Mouse (Mus musculus) 416B (cell line): ENCODE data around the gene Cwh43.

Source experiments
- DNase-seq: peaks from one replicate; pipeline ENCODE4 v3.0.0; 2011; ENCODE audit warnings: low read depth

The Cwh43 gene

DNA sequence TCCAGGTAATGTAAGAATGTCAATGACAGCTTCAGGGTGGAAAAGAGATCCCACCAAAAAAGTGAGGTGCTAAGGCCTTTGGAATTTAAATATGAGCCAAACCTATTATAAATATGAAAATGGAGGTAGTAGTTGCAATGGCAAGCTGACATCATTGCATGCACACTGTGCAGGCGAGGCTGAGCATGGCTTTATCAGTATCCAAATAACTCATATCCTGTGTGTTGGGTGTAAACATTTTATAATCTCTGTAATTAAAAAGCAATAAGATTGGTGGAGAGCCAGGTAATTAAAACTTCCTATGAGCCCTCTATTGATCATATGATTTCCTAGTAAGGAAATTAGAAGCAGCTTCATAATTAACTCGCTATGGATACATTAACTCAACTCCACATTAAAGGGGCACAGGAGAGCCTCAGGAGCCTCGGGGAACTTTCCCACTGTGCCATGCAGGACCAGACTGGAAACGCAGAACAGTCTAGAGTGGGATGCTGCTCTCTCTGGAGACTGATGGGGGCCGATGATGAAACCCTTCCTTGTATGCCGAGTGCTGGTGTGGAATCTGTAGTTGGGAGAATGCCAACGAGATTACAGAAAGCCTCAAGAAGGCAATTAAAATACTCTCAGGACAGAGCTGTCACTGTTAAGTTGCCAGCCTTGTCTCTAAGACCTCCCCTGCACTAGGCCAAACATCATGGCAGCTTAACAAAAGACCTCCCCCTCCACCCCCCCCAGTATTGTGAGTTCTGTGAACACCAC, 5.9 kb upstream of the Cwh43 start:
- no peak for DNase-seq

DNA sequence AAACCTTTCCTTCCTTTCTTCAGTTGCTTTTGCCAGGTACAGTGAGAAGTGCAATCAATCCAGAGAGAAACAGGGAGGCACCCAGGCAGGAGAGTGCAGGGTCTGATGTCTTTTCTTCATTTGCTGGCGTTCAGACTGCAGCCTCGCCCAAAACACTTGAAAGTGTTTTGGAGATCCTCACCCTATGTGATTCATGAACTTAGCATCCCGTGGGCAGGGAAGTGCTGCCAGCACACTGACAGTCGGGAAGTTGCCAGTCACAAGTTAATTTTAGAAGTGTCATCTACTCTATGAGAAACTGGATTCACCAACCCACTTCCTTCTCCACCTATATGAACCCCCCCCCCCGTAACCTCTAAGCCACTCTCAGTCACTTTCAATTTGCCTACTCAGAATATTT, 4.5 kb upstream of the Cwh43 start:
- DNase-seq = peak; percentile 44

DNA sequence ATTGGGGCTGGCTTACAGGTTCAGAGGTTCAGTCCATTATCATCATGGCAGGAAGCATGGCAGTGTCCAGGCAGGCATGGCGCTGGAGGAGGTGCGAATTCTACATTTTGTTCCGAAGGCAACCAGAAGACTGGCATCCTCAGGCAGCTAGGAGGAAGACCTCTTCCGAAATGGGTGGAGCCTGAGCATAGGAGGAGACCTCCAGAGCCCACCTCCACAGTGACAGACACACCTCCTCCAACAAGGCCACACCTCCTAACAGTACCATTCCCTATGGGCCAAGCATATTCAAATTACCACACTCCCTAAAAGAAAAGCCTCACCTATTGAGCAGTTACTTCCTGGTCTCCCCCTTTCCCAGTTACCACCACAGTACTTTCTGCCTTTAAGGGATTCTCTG, 3.0 kb upstream of the Cwh43 start:
- no peak for DNase-seq

DNA sequence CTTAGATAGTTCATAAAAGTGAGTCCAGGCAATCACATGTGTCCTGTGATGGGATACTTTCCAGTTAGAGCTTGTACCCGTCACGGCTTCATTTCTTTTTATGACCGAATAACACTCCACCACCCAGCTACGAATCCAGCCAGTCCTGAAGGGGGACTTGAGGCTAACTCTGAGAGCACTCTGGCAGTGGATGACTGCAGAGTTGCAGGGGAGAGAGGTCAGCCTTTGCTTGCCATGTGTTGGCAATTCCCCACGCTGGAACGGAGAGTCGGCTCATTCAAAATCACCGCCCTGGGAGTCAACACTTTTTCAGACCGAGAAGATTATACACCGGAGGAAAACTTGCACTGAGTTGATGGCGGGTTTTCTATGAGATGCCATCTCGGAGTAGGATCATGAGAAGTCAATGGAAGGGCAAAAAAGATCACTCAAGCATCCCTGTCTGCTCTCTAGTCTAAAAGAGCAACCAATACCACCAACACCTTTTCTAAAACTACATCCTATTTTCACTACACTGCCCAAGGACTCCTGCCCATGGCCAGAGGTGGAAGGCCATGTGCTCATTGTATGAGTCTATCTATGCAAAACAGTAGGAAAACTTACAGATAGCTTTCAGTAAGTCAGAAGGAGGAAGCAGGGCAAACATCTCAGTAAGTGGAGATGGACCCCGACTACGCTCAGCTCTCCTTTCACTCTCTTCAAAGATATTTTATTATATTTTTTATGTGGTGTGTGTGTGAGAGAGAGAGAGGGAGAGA, 2.4 kb upstream of the Cwh43 start:
- DNase-seq = no peak

DNA sequence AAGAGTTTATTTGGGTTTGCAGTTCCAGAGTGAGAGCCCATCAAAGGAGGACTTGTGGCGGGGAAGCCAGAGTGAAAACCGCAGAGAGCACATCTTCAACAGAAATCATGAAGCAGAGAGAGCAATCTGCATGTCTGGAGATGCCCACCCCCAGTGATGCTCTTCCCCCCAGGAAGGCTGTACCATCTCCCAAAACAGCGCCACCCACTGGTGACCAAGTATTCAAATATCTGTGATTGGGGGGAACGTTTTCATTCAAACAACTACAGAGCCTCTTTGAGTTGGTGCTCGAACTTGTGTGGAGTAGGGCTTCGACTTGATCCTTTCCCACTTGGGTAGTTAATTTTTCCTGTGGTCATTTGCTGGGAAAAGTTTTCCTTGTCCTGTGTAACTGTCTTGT, 1.1 kb upstream of the Cwh43 start:
- DNase-seq = no peak

DNA sequence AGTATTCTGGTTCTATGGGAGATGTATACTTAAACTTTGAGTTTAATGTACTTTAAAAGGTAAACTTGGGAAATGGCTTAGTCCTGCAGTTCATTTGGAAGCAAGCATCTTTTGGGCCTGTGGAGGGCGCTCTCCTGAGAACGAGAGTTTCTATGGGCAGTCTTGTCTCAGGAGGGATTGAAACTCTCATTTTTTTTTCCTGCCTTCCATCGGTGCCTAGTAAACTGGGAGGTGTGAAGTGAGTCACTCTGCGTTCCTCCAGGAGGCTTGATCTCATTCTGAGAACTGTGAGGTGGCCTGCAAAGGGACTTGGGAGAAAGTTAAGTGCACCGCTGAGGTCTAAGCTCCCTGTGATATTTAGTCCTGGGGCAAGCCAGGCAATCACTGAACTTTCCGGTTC, 986 bp downstream of the Cwh43 start:
- no peak for DNase-seq

DNA sequence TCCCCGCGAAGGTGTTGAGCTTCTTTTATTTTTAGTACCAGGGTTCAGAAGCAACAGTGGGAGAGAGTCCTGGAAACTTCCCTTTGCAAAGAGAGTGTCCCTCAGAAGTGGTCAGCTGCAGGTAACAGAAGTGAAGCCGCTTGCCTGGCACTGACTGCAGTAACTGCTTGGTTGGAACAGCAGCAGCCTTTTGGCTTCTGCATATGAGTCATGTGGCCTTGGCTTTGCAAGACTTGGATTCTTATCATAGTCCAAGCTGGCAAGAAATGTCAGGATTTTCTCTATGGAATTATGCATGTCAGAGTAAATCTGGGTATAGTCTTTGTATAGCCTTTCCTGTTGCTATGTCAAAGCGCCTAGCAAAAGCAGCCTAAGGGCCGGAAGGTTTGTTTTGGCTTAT, 4.1 kb downstream of the Cwh43 start:
- DNase-seq = no peak

DNA sequence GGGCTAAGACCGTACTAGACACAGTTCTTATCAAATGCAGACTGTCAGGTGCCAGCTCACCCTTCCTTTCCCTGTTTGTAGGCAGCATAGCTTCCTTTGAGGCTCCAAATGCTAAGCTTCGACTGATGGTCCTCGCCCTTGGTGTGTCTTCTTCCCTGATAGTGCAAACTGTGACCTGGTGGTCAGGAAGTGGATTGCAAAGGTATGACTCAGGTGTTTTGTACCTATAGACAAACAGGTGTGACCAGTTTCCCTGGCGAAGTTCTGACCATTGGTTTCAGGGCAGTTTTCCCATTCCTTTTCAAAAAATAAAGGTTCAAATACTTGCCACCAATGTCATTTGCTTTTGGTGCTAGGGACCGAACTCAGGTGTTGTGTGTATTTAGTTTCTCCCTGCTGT, 5.9 kb downstream of the Cwh43 start:
- no peak for DNase-seq

DNA sequence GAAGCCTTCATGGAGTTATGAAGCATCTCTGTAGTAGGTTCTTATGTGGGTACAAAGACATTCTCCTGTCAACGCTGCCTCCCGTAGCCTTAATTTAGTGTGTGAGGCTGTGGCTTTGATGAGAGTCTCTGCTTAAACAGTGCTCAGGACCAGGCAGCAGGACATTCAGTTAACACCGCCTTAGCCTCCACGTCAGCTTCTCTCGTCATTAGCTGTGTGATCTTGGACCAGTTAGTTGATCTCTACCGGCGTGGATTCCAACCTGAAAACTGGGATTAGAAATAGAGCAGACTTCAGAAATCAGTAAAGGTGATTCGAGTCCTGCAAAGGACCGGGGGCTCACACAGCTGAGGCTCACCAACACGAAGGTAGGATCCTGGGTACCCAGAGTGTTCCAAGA, 8.3 kb downstream of the Cwh43 start:
- no peak for DNase-seq

DNA sequence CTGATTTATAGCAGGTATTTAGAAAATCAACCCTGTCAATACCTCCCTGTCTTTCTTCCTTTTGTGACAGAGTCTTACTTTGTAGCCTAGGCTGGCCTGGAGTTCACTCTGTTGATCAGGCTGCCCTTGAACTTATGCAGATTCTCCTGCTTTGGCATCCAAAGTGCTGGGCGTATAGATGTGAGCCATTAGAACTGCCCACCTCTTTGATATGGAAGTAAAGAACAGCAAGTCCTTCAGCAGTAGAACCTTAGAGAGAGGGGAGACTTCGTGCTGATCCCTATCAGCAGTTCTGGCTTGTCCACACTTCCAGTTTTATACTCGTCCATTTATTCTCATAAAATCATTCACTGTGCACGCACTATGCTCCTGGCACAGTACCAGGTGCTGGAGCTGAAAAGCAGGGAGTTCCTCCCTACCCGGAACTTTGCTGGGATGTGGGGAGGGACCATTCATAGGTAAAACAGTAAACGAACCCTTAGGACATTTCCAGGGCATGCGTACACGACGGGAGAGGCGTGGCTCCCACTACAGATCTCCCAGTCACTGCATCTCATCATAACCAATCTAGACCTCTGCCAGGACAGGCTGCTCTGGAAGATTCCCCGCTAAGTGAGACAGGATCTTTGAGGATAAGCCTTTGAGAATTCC, 13.3 kb downstream of the Cwh43 start:
- no peak for DNase-seq

DNA sequence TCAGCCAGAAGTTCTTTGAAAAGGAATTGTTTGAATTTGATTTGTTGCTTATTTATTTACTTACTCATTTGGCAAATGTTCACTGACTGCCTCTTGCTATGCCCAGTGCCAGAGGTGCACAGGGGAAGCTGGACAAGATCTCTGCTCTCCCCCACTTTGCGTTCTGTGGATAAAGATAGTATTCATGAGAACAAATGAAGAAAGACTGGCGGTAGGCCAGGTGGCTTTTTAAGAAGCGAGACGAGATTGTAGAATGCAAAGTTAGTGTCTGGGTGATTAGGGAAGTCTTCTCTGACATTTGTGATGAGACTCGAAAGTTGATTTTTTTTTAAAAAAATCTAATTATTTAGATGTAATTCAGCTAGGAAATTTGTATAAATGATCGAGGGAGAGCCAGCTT, 20.9 kb downstream of the Cwh43 start:
- no peak for DNase-seq

DNA sequence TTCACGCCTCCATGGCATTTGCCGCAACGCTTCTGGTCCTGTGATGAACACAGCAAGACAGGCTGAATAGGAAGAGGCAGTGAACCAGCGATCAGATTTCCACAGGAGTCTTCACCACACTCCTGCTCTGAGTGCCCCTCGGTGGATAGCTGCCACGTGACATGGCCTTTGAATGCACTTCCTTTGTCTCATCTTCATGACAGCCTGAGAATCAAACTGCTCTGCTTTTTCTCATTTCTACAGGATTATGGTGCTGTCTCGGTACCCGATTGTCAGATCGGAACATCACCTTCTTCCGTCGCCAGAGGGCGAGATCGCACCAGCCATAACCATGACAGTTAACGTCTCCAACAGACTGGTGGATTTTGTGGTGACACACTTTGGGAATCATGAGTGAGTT, 25.7 kb downstream of the Cwh43 start:
- peak; percentile 59 for DNase-seq

DNA sequence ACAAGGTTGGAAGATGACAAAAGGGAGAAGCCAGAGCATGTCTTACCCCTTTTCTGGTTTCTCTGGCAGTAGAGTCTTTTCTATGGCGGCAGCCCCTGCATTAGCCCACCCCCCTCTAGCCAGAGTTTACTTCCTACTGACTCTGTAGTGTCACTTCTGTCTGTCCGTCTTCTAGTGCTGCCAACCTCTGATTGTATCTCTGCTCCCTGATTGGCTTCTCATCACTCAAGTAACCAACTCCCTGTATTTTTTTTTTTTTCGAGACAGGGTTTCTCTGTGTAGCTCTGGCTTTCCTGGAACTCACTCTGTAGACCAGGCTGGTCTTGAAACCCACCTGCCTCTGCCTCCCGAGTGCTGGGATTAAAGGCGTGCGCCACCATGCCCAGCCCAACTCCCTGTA, 26.9 kb downstream of the Cwh43 start:
- no peak for DNase-seq

DNA sequence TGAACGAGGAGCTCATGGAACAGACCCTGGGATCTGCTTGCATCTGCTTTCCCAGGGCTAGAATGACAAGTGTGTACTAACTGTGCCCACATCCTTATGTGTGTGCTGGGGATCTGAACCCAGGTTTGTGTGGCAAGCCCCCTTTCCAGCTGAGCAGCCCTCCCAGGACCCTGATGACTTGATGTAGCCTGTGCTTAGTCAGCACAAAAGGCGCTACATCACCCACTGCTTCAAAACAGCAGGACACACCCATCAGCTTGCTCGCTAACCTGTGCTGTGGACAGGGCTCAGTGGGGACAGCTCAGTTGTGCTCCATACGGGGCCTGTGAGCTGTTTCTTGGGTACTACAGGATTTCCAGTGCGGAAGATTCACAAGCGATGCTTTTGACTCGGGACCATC, 28.9 kb downstream of the Cwh43 start:
- DNase-seq = no peak

DNA sequence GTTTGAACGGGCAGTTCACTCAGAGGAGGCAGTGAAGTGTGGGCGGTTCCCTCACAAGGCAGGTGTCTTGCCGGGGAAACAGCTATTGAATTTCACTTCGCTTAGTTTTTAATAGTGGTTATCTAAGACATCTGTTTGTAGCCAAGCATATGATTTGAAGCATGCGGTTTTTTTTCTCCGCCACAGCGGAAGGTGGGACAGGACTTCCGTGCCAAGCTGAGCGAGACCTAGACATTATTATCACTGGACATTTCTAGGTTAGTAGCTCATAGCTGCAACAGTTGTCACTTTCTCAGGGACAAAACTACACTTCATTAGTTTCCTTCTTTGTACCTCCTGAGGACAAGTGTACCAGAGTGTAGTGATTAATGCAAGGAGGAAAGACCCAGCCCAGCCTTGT, 36.3 kb downstream of the Cwh43 start:
- DNase-seq = no peak

DNA sequence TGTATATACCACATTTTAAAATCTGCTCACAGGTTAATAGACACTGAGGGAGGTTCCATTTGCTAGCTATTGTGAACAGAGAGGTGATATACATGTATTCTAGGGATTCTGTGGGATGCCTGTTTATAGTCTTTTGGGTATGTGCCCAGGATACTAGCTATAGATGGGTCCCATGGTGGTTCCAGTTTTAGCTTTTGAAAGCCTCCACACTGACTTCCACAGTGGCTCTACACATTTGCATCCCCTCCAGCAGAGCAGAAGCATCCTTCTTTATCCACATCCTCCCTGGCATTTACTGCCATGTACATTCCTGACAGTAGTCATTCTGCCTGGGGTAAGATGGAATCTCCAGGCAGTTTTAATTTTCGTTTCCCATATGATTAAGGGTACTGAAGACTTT, 44.4 kb downstream of the Cwh43 start:
- no peak for DNase-seq

DNA sequence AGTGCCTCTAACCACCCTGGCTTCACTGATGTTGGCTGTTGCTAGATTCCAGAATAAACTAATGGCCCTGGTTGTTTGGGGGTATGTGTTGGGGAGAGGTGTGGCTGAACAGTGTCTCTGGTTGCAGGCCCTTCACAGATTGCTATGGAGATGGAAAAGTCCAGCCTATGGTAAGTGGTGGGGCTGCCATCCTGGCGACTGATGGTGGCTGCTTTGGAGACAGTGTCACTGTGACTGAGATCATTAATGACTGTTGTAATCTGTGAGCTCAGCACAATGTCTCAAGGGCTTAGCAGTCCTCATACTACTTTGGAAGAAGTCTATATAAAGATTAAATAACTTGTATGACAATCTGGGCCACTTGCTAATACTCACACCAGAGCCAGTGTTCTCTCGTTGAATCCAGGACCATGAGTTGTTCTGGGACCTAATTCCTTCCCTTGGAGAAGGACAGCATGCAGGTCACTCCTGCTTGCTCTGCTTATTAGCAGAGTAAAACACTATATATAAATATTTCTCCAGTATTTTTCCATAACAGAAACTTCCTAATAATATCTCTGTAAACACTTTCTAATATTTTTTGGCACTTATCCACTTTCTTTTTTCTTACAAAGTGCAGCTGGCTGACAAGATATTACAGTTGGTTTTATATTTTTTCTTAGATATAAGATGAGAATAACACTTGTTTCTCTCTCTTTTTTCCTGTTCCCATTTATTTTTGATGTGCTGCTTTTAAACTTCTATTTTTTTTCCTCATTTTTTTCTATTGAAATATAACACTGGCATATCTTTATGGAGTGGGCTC, 48.8 kb downstream of the Cwh43 start:
- DNase-seq = no peak

DNA sequence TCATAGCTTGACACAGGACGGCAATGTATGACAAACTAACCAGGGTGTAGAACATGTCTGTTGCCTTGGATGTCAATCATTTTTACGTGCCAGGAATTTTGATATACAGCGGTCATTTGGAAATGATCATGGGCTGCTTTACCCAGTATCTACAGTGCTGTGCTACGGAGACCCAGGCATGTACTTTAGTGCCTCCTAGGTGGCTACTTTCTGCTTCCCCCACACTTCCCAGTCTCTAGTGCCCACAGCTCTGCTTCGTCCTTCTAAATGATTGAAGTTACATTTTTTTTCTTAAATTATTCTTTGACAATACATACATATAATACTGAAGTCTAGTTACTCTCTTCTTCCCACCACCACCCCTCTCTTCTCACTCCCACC, 49.4 kb downstream of the Cwh43 start:
- no peak for DNase-seq

DNA sequence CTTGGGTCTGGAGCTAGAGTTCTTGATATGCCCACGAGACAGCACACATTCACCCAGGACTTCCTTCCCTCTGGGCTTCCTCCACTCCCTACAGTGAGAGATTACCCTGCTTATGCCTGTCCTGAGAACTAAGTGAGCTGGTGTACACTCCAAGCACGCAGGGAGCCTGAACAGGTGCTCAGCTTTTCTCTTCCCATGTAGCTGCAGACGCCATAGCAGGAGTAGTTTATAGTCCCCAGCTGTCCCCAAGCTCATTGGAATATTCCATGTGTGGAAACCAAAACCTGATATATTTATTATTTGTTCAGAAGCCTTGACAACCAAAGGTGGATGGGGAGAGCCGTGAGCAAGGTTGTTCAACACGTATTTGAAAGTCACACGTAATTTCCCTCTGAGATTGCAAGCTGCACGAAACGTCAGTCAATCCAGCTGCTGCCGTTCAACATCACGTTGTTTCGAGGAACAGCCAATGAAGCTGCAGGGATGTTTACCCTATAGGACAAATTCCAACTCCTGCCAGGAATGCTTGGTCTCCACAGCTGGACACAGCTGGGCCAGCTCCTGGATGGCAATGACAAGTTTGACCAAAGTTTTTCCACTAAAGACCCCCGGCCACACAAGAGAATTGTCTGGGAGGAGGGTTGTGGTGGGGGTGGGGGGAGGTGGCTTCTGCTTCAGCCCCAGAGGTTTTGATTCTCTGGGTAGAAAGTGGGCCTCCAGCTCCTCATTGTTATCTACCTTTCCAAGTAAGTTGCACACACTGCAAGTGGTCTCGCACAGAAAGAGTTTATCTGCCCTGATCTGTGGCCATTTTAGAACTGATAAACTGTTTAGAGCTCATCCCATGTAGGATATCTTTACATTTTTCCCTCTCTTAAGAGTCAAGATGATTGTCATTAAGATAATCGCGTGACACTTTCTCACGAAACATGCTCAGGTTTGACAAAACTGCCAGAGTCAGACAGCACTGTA, 62.9 kb downstream of the Cwh43 start:
- DNase-seq = no peak

DNA sequence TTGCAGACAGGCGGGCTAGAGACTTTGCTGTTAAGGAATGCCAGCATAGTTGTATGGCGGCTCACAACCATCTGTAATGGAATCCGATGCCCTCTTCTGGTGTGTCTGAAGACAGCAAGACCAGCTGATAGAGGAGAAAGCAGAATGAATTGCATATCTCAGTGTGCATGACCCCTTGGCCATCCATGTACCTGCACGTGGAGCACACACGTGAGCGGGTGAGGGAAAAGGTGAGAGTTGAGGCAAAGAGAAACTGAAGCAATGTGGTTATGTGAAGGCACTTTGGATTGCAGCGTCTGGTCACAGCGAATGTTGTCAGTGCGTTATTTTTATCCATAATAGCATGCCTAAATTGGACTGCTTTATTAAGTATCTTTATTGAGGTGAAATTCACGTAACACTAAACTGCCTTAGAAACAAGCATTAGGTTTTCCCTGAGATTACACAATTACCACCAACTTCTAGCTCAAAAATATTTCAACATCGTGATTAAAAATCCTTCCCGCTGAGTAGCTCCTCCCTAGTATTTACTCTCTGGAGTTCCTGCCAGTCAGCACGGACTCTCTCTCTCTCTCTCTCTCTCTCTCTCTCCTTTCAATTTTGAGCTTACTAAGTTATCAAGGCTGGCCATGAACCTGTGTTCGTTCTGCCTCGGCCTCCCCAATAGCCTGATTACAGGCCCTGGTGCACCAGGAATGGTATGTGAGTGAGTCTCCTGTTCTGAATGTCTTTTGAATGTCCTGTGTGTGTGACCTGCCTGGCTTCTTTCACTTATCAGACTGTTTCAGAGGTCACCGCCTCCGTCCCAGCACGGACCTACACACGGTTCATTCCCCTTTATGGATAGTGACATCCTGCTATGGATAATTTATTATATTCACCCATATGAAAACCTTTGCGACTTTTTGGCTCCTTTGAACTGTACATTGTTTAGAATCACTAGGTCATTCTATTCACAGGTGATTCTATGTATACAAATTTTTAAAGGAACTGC, 68.8 kb downstream of the Cwh43 start:
- peak; percentile 61 for DNase-seq
